Mouse (Mus musculus): Measurements from ENCODE around the gene Slc36a3. TPM values are rescaled to one million over a fixed set of nuclear protein-coding genes. Genes with fewer than 3 reads are reported as not detected.

Gene Slc36a3
- polyA plus RNA-seq, 1 experiment: not detected

- no peak overlapping the region for H3K4me3 ChIP-seq (replicated peaks; ENCODE audit: control insufficient read depth, low read depth, low read length)
- no peak overlapping the region for H3K27ac ChIP-seq (ENCODE audit: control insufficient read depth, insufficient read depth, low read depth, low read length, poor library complexity)
- TF ChIP-seq CTCF (IDR thresholded peaks at IDR 0.05; ENCODE audit: control insufficient read depth, insufficient read depth, low read length) (no peak), POLR2A (IDR thresholded peaks at IDR 0.05; ENCODE audit: borderline replicate concordance, control insufficient read depth, low read depth, low read length) (no peak)
- H3K4me1 ChIP-seq (ENCODE audit: control insufficient read depth, insufficient read depth, low read length): peaks cover 1% of the 10 kb centered on the region; the same call in 1 of the 2 replicates
Observed at GRCm38 (mm10) chr11:55137646-55138045, 13.9 kb downstream of the Slc36a3 start.

GRCm38 (mm10) chr11:55136770-55137547 lies 14.5 kb downstream of the Slc36a3 start:
- 23% methylated on average over 15 of the region's 15 CpGs for WGBS
- H3K4me3 ChIP-seq (replicated peaks; ENCODE audit: control insufficient read depth, low read depth, low read length): no peak overlapping the region
- TF ChIP-seq POLR2A (IDR thresholded peaks at IDR 0.05; ENCODE audit: borderline replicate concordance, control insufficient read depth, low read depth, low read length): no peak
- TF ChIP-seq CTCF (IDR thresholded peaks at IDR 0.05; ENCODE audit: control insufficient read depth, insufficient read depth, low read length): no peak

GRCm38 (mm10) chr11:55134871-55135270 lies 16.6 kb downstream of the Slc36a3 start:
- WGBS: 68% methylated on average over 5 of the region's 5 CpGs
- Histone ChIP-seq H3K4me3 (replicated peaks; ENCODE audit: control insufficient read depth, low read depth, low read length) (no peak overlapping the region), H3K27ac (ENCODE audit: control insufficient read depth, insufficient read depth, low read depth, low read length, poor library complexity) (no peak overlapping the region), H3K4me1 (ENCODE audit: control insufficient read depth, insufficient read depth, low read length) (peaks cover 5% of the 10 kb centered on the region; the same call in 1 of the 2 replicates)
- TF ChIP-seq CTCF (IDR thresholded peaks at IDR 0.05; ENCODE audit: control insufficient read depth, insufficient read depth, low read length): no peak
- no peak for TF ChIP-seq POLR2A (IDR thresholded peaks at IDR 0.05; ENCODE audit: borderline replicate concordance, control insufficient read depth, low read depth, low read length)

More at GRCm38 (mm10) chr11:55136770-55137547, 14.5 kb downstream of the Slc36a3 start:
- Histone ChIP-seq H3K4me1 (ENCODE audit: control insufficient read depth, insufficient read depth, low read length) (peaks cover 1% of the 10 kb centered on the region; the same call in 1 of the 2 replicates), H3K27ac (ENCODE audit: control insufficient read depth, insufficient read depth, low read depth, low read length, poor library complexity) (peak overlapping the region; percentile 74)

GRCm38 (mm10) chr11:55134407-55134806 lies 17.1 kb downstream of the Slc36a3 start:
- WGBS: 80% methylated on average over 1 of the region's 1 CpGs
- no peak overlapping the region for H3K4me3 ChIP-seq (replicated peaks; ENCODE audit: control insufficient read depth, low read depth, low read length)
- TF ChIP-seq CTCF (IDR thresholded peaks at IDR 0.05; ENCODE audit: control insufficient read depth, insufficient read depth, low read length) (no peak), POLR2A (IDR thresholded peaks at IDR 0.05; ENCODE audit: borderline replicate concordance, control insufficient read depth, low read depth, low read length) (no peak)
- peaks cover 5% of the 10 kb centered on the region; the same call in 1 of the 2 replicates for H3K4me1 ChIP-seq (ENCODE audit: control insufficient read depth, insufficient read depth, low read length)
- no peak overlapping the region for H3K27ac ChIP-seq (ENCODE audit: control insufficient read depth, insufficient read depth, low read depth, low read length, poor library complexity)

- TF ChIP-seq CTCF (IDR thresholded peaks at IDR 0.05; ENCODE audit: control insufficient read depth, insufficient read depth, low read length): no peak
- no peak for TF ChIP-seq POLR2A (IDR thresholded peaks at IDR 0.05; ENCODE audit: borderline replicate concordance, control insufficient read depth, low read depth, low read length)
Observed at GRCm38 (mm10) chr11:55133204-55133603, 18.3 kb downstream of the Slc36a3 start.

GRCm38 (mm10) chr11:55131946-55132345 lies 19.6 kb downstream of the Slc36a3 start:
- Histone ChIP-seq H3K4me3 (replicated peaks; ENCODE audit: control insufficient read depth, low read depth, low read length) (no peak overlapping the region), H3K27ac (ENCODE audit: control insufficient read depth, insufficient read depth, low read depth, low read length, poor library complexity) (peak overlapping the region; percentile 59; the same call in 1 of the 2 replicates), H3K4me1 (ENCODE audit: control insufficient read depth, insufficient read depth, low read length) (peaks cover 4% of the 10 kb centered on the region; the same call in 1 of the 2 replicates)
- 76% methylated on average over 1 of the region's 1 CpGs for WGBS
- TF ChIP-seq POLR2A (IDR thresholded peaks at IDR 0.05; ENCODE audit: borderline replicate concordance, control insufficient read depth, low read depth, low read length) (no peak), CTCF (IDR thresholded peaks at IDR 0.05; ENCODE audit: control insufficient read depth, insufficient read depth, low read length) (no peak)

More at GRCm38 (mm10) chr11:55133204-55133603, 18.3 kb downstream of the Slc36a3 start:
- WGBS: 90% methylated on average over 1 of the region's 1 CpGs
- Histone ChIP-seq H3K4me1 (ENCODE audit: control insufficient read depth, insufficient read depth, low read length) (peaks cover 5% of the 10 kb centered on the region; the same call in 1 of the 2 replicates), H3K27ac (ENCODE audit: control insufficient read depth, insufficient read depth, low read depth, low read length, poor library complexity) (no peak overlapping the region), H3K4me3 (replicated peaks; ENCODE audit: control insufficient read depth, low read depth, low read length) (no peak overlapping the region)

- TF ChIP-seq POLR2A (IDR thresholded peaks at IDR 0.05; ENCODE audit: borderline replicate concordance, control insufficient read depth, low read depth, low read length): no peak
- no peak for TF ChIP-seq CTCF (IDR thresholded peaks at IDR 0.05; ENCODE audit: control insufficient read depth, insufficient read depth, low read length)
- H3K27ac ChIP-seq (ENCODE audit: control insufficient read depth, insufficient read depth, low read depth, low read length, poor library complexity): peak overlapping the region; percentile 59
- 32% methylated on average over 11 of the region's 11 CpGs for WGBS
- peaks cover 4% of the 10 kb centered on the region; the same call in 1 of the 2 replicates for H3K4me1 ChIP-seq (ENCODE audit: control insufficient read depth, insufficient read depth, low read length)
- no peak overlapping the region for H3K4me3 ChIP-seq (replicated peaks; ENCODE audit: control insufficient read depth, low read depth, low read length)
Observed at GRCm38 (mm10) chr11:55131077-55131742, 20.3 kb downstream of the Slc36a3 start.

GRCm38 (mm10) chr11:55128411-55128810 lies 23.1 kb downstream of the Slc36a3 start:
- H3K4me3 ChIP-seq (replicated peaks; ENCODE audit: control insufficient read depth, low read depth, low read length): no peak overlapping the region
- 63% methylated on average over 3 of the region's 3 CpGs for WGBS
- no peak overlapping the region for H3K27ac ChIP-seq (ENCODE audit: control insufficient read depth, insufficient read depth, low read depth, low read length, poor library complexity)
- peaks cover 4% of the 10 kb centered on the region; the same call in 1 of the 2 replicates for H3K4me1 ChIP-seq (ENCODE audit: control insufficient read depth, insufficient read depth, low read length)
- TF ChIP-seq POLR2A (IDR thresholded peaks at IDR 0.05; ENCODE audit: borderline replicate concordance, control insufficient read depth, low read depth, low read length) (no peak), CTCF (IDR thresholded peaks at IDR 0.05; ENCODE audit: control insufficient read depth, insufficient read depth, low read length) (no peak)

Measured in bone marrow, adult 2 months (tissue).